Mouse (Mus musculus) neural tube, embryonic 11.5 days (tissue): ENCODE measurements around the gene Armh3. TPM values are rescaled to one million over a fixed set of nuclear protein-coding genes. Genes with fewer than 3 reads are reported as not detected.

Experiments
- polyA plus RNA-seq: library from polyadenylated mRNA; unstranded; fragments of >200 nt; fragmentation: Nextera tagmentation; extraction: Ambion mirVana; gene quantifications from 2 replicates; pipeline ENCODE4 v1.2.1, GENCODE M21; 2014

Gene Armh3
- polyA plus RNA-seq, 1 experiment from 2014 or later: 17.9 TPM

Other genes with a start within 250 kb of the Armh3 start
- gene Npm3, start 248.9 kb downstream of the Armh3 start, polyA plus RNA-seq: 10.1 and 10.5 TPM in 2 replicates
- 65.8 and 69.7 TPM in 2 replicates for gene Mgea5, start 214.7 kb downstream of the Armh3 start, polyA plus RNA-seq
- 2.3 and 4.4 TPM in 2 replicates for gene Kcnip2, start 182.4 kb downstream of the Armh3 start, polyA plus RNA-seq
- 2.6 and 2.9 TPM in 2 replicates for gene Hps6, start 5.0 kb upstream of the Armh3 start, polyA plus RNA-seq
- 42.2 and 46.1 TPM in 2 replicates for gene Pprc1, start 46.4 kb upstream of the Armh3 start, polyA plus RNA-seq
- 93.0 and 97.9 TPM in 2 replicates for gene Ldb1, start 46.7 kb upstream of the Armh3 start, polyA plus RNA-seq
- 103 and 112 TPM in 2 replicates for gene Nolc1, start 77.4 kb upstream of the Armh3 start, polyA plus RNA-seq
- gene Elovl3, start 133.4 kb upstream of the Armh3 start, polyA plus RNA-seq: 0.20 TPM in 2 replicates
- gene Pitx3, start 149.8 kb upstream of the Armh3 start, polyA plus RNA-seq: 2.2 and 4.5 TPM in 2 replicates
- 43.3 and 52.0 TPM in 2 replicates for gene Gbf1, start 154.0 kb upstream of the Armh3 start, polyA plus RNA-seq